Mouse (Mus musculus) hindbrain, embryonic 15.5 days (tissue): ENCODE data around the gene Coq8a. TPM values are rescaled to one million over a fixed set of nuclear protein-coding genes. Genes with fewer than 3 reads are reported as not detected.

Experiments
- ATAC-seq: fragments of 200-750 bp; cut with Nextera tagmentation; 2 replicates; pipeline ENCODE4 v1.8.0; 2017; ENCODE audit warnings: low read depth, moderate number of reproducible peaks, moderate TSS enrichment; ENCODE audit not compliant: low FRiP score
- H3K27ac ChIP-seq: fragments of 300-500 bp; sonication (generic); replicated peaks from 2 replicates; pipeline ENCODE4 v1.5.1; 2015; ENCODE audit warnings: mild to moderate bottlenecking, inconsistent platforms
- H3K27me3 ChIP-seq: fragments of 300-500 bp; sonication (generic); 2 replicates; pipeline ENCODE4 v1.6.1; 2015; ENCODE audit warnings: control low read depth, inconsistent platforms
- H3K36me3 ChIP-seq: fragments of 300-500 bp; sonication (generic); 2 replicates; pipeline ENCODE4 v1.6.1; 2015; ENCODE audit warnings: control low read depth, inconsistent platforms
- H3K4me1 ChIP-seq: fragments of 300-500 bp; sonication (generic); replicated peaks from 2 replicates; pipeline ENCODE4 v1.6.1; 2015; ENCODE audit warnings: control low read depth, inconsistent platforms
- H3K4me2 ChIP-seq: fragments of 300-500 bp; sonication (generic); 2 replicates; pipeline ENCODE4 v1.6.1; 2015; ENCODE audit warnings: moderate library complexity, mild to moderate bottlenecking, inconsistent platforms
- H3K4me3 ChIP-seq: fragments of 300-500 bp; sonication (generic); 2 replicates; pipeline ENCODE4 v1.5.1; 2015; ENCODE audit warnings: mild to moderate bottlenecking, inconsistent platforms
- H3K9ac ChIP-seq: fragments of 300-500 bp; sonication (generic); 2 replicates; pipeline ENCODE4 v1.6.1; 2015; ENCODE audit warnings: inconsistent platforms
- H3K9me3 ChIP-seq: fragments of 300-500 bp; sonication (generic); 2 replicates; pipeline ENCODE4 v1.6.1; 2016; ENCODE audit warnings: control low read depth, inconsistent platforms
- WGBS: fragments of 180-500 bp; shearing (Covaris S2); methylation state at CpG from one replicate; pipeline ENCODE4 v1.1.7; 2015; 5-methylcytosine and 5-hydroxymethylcytosine counted together
- polyA plus RNA-seq: library from polyadenylated mRNA; unstranded; fragments of >200 nt; fragmentation: Nextera tagmentation; extraction: Ambion mirVana; gene quantifications from 2 replicates; pipeline ENCODE4 v1.2.1, GENCODE M21; 2015

Gene Coq8a
- polyA plus RNA-seq, 1 experiment from 2014 or later = 2.6 TPM

DNA sequence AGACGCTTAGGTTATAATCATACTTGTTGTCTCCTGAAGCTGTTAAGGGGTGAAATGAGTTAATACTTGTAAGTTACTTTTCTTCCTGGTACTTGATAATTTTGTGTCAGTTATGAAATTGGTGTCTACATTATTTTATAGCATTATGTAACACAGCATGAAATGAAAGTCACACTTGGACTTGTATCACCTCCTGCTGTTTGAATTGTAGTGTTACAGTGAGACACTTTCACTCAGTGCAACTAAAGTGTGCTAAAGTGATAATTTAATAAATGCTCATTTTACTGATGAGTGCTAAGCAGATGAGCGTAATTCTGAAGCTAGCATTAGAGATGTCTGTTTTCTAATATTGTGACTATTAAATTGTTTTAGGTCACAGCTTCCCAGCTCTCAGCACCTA is 58.4 kb downstream of the Coq8a start:
- no peak for ATAC-seq
- Histone ChIP-seq H3K4me2 (no peak overlapping the region), H3K9me3 (no peaks in the 10 kb centered on the region), H3K27me3 (no peaks in the 10 kb centered on the region), H3K4me1 (no peaks in the 10 kb centered on the region), H3K36me3 (peaks cover 47% of the 10 kb centered on the region), H3K27ac (no peak overlapping the region), H3K4me3 (no peak overlapping the region), H3K9ac (no peak overlapping the region)
- 89% methylated on average over 2 of the region's 2 CpGs for WGBS

DNA sequence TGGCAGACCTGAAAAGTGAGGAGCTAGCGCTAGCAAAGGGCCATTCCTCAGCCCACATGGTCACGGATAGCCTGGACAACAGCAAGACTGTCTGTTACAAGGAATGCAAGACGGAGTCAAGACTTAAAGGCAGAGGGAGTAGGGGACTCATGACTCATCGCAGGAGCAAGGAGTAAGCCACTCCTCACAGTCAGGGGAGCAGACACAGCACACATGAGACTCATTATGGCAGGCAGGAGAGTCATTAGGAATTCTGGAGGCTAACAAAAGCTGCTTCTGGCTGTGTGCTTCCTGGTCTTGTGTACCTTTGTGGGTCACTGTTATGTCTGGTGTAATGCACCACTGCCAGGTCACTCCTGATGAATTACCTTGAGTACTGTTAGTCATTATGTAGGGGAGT is 60.2 kb downstream of the Coq8a start:
- Histone ChIP-seq H3K4me2 (no peak overlapping the region), H3K4me1 (no peaks in the 10 kb centered on the region), H3K4me3 (no peak overlapping the region), H3K9ac (no peak overlapping the region), H3K27me3 (no peaks in the 10 kb centered on the region), H3K27ac (no peak overlapping the region), H3K9me3 (no peaks in the 10 kb centered on the region), H3K36me3 (peaks cover 50% of the 10 kb centered on the region)
- 87% methylated on average over 4 of the region's 4 CpGs for WGBS
- no peak for ATAC-seq

DNA sequence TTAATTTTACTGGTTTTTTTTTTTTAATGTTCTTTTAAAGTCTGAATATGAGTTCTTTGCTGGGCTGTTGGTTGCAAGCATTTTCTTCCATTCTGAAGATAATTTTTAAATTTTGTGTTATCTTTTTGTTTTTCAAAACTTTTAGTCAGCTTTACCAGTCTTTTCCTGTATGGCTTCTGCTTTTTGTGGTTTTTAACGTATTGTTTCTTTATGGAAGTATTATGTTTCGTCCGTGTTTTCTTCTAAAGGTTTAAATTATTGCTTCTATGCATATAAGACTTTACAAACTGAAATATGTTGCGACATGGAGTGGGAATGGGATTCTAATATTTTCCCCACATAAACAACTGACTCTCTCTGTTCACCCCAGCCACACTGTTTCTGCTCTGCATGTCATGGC is 67.2 kb downstream of the Coq8a start:
- H3K27ac ChIP-seq = no peak overlapping the region
- H3K9ac ChIP-seq = no peak overlapping the region
- no peak for ATAC-seq
- no peak overlapping the region for H3K4me2 ChIP-seq
- no peaks in the 10 kb centered on the region for H3K27me3 ChIP-seq
- WGBS = 96% methylated on average over 4 of the region's 4 CpGs
- no peak overlapping the region for H3K4me3 ChIP-seq
- H3K9me3 ChIP-seq = no peaks in the 10 kb centered on the region
- peaks cover 19% of the 10 kb centered on the region for H3K36me3 ChIP-seq
- H3K4me1 ChIP-seq = no peaks in the 10 kb centered on the region

GRCm38 (mm10) chr1:180131402-180131801 is 68.0 kb downstream of the Coq8a start:
- H3K36me3 ChIP-seq = peaks cover 14% of the 10 kb centered on the region
- no peaks in the 10 kb centered on the region for H3K27me3 ChIP-seq
- no peak for ATAC-seq
- WGBS = 65% methylated on average over 3 of the region's 3 CpGs
- H3K4me3 ChIP-seq = no peak overlapping the region
- H3K4me1 ChIP-seq = no peaks in the 10 kb centered on the region
- H3K9ac ChIP-seq = no peak overlapping the region
- no peak overlapping the region for H3K27ac ChIP-seq
- no peak overlapping the region for H3K4me2 ChIP-seq
- H3K9me3 ChIP-seq = no peaks in the 10 kb centered on the region

- WGBS = 96% methylated on average over 5 of the region's 5 CpGs
- Histone ChIP-seq H3K36me3 (peaks cover 7% of the 10 kb centered on the region; the same call in 1 of the 2 replicates), H3K9ac (no peak overlapping the region), H3K4me3 (no peak overlapping the region), H3K27me3 (no peaks in the 10 kb centered on the region), H3K4me1 (no peaks in the 10 kb centered on the region), H3K27ac (no peak overlapping the region), H3K4me2 (no peak overlapping the region), H3K9me3 (no peaks in the 10 kb centered on the region)
- ATAC-seq = no peak
These were observed 71.2 kb downstream of the Coq8a start for GRCm38 (mm10) chr1:180128077-180128792.

- Histone ChIP-seq H3K27me3 (no peaks in the 10 kb centered on the region), H3K36me3 (peaks cover 13% of the 10 kb centered on the region; the same call in 1 of the 2 replicates), H3K4me1 (no peaks in the 10 kb centered on the region), H3K9ac (no peak overlapping the region), H3K4me2 (no peak overlapping the region), H3K9me3 (no peaks in the 10 kb centered on the region), H3K4me3 (no peak overlapping the region), H3K27ac (no peak overlapping the region)
- ATAC-seq = no peak
- WGBS = 42% methylated on average over 8 of the region's 8 CpGs
These were observed 81.2 kb downstream of the Coq8a start for GRCm38 (mm10) chr1:180118233-180118632.

DNA sequence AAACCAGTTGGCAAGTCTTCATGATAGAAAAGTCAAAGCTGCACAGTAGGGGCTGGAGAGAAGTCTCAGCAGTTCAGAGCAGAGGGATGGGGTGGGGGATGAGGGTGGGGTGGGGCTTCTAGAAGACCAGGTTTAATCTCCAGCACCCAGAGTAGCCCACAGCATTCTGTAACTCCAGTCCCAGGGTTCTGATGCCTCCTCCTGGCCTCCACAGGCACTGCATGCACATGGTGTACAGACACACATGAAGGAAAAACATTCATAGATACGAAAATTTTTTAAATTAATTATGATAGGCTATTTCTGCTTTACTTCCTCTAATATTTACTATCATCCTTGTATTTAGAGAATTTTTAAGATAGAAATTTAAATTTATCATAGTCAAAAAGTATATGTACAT is 82.9 kb downstream of the Coq8a start:
- Histone ChIP-seq H3K36me3 (peaks cover 20% of the 10 kb centered on the region), H3K9ac (no peak overlapping the region)
- WGBS = 87% methylated on average over 1 of the region's 1 CpGs

More for the DNA sequence above, 82.9 kb downstream of the Coq8a start:
- Histone ChIP-seq H3K4me1 (no peaks in the 10 kb centered on the region), H3K4me3 (no peak overlapping the region), H3K4me2 (no peak overlapping the region), H3K27me3 (no peaks in the 10 kb centered on the region), H3K27ac (no peak overlapping the region), H3K9me3 (no peaks in the 10 kb centered on the region)
- ATAC-seq = no peak

Other genes with a start within 250 kb of the Coq8a start
- 26.0 and 29.2 TPM in 2 replicates for gene Cdc42bpa, start 239.1 kb downstream of the Coq8a start, polyA plus RNA-seq
- gene Psen2, start 63.8 kb upstream of the Coq8a start, polyA plus RNA-seq = 18.5 and 19.9 TPM in 2 replicates
- 3.5 and 3.7 TPM in 2 replicates for gene Itpkb, start 130.9 kb upstream of the Coq8a start, polyA plus RNA-seq